Mouse (Mus musculus) myocyte (in vitro differentiated cells): Measurements from ENCODE around the gene Tdrd3.

Source experiments
- E2F4 ChIP-seq: IDR thresholded peaks from one replicate; pipeline ENCODE4 v1.6.1; 2011; ENCODE audit warnings: mild to moderate bottlenecking, control low read depth, moderate library complexity; ENCODE audit not compliant: insufficient read depth
- MAX ChIP-seq: IDR thresholded peaks from one replicate; pipeline ENCODE4 v1.6.1; 2011; ENCODE audit warnings: low read depth, mild to moderate bottlenecking, control low read depth
- MYOD1 ChIP-seq, 3 experiments: IDR thresholded peaks; one replicate each; pipeline ENCODE4 v1.6.1; 2011; ENCODE audit warnings: control low read depth in 2 of 3, low read depth in 2 of 3, mild to moderate bottlenecking in 2 of 3, moderate library complexity in 1 of 3; ENCODE audit not compliant: insufficient read length in 2 of 3, control insufficient read depth in 1 of 3
- MYOG ChIP-seq, 3 experiments: IDR thresholded peaks; one replicate each; pipeline ENCODE4 v1.6.1; 2011; ENCODE audit warnings: control low read depth in 2 of 3, low read depth in 2 of 3, mild to moderate bottlenecking in 2 of 3; ENCODE audit not compliant: insufficient read length in 2 of 3, control insufficient read depth in 1 of 3, insufficient read depth in 1 of 3
- POLR2A ChIP-seq: IDR thresholded peaks from one replicate; pipeline ENCODE4 v1.6.1; 2011; ENCODE audit warnings: low read depth, mild to moderate bottlenecking, control low read depth, moderate library complexity; ENCODE audit not compliant: insufficient read length
- POLR2AphosphoS2 ChIP-seq: IDR thresholded peaks from one replicate; pipeline ENCODE4 v1.6.1; 2011; ENCODE audit warnings: low read depth, control low read depth; ENCODE audit not compliant: insufficient read length
- SRF ChIP-seq: IDR thresholded peaks from one replicate; pipeline ENCODE4 v1.6.1; 2011; ENCODE audit warnings: low read depth; ENCODE audit not compliant: control insufficient read depth, insufficient read length
- TCF12 ChIP-seq: IDR thresholded peaks from one replicate; pipeline ENCODE4 v1.6.1; 2011; ENCODE audit warnings: mild to moderate bottlenecking, control low read depth; ENCODE audit not compliant: poor library complexity, insufficient read depth, severe bottlenecking
- TCF3 ChIP-seq: IDR thresholded peaks from one replicate; pipeline ENCODE4 v1.6.1; 2011; ENCODE audit warnings: low read depth, control low read depth; ENCODE audit not compliant: insufficient read length
- USF1 ChIP-seq: IDR thresholded peaks from one replicate; pipeline ENCODE4 v1.6.1; 2011; ENCODE audit warnings: low read depth, mild to moderate bottlenecking, control low read depth, moderate library complexity

GRCm38 (mm10) chr14:87505924-87506323 lies 89.5 kb downstream of the Tdrd3 start:
- TF ChIP-seq MAX (no peak), POLR2A (no peak), USF1 (no peak), TCF12 (no peak), SRF (no peak), E2F4 (no peak), MYOG (IDR thresholded peaks at IDR 0.05; ENCODE audit: control insufficient read depth in 1 of 3, insufficient read depth in 1 of 3, insufficient read length in 2 of 3, low read depth in 2 of 3) (no peak), POLR2AphosphoS2 (no peak), MYOD1 (IDR thresholded peaks at IDR 0.05; ENCODE audit: control insufficient read depth in 1 of 3, insufficient read length in 2 of 3, low read depth in 2 of 3) (no peak), TCF3 (no peak)
